Mouse (Mus musculus): ENCODE measurements around the gene Svs1.
"Not testable (repeated sequence)": the region's sequence is repeated elsewhere in the genome, so short reads cannot be mapped to it uniquely, and the experiment has no call there.

The Svs1 gene

DNA sequence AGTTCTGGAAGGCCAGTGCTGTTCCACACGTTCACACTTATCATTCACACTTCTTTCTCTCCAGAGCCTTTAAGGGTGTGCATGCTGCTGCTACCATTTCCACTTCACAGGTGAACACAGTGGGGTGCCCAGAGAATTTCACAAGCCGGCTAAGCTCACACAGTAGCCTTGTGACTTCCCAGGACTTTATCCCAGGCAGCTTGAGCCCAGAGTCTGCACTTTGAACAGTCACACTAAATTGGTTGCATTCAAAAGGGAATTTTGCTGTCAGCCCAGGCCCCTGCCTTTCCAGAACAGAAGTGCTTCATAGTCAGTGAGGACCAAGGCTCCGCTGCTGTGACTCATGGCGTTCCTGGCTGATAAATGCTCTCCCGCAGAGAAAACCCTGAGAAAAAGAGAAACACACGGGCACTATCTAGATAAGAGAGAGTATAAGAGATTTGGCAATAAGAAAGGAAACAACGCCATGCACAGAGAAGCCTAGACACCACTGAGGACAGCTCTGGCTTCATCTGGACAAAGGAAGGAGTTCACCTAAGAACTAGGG lies at the start of gene Svs1:
Gene Svs1 (plus strand): TSS at position 418 of the 547 bp plus-strand sequence.
- DNase-seq = no peak

DNA sequence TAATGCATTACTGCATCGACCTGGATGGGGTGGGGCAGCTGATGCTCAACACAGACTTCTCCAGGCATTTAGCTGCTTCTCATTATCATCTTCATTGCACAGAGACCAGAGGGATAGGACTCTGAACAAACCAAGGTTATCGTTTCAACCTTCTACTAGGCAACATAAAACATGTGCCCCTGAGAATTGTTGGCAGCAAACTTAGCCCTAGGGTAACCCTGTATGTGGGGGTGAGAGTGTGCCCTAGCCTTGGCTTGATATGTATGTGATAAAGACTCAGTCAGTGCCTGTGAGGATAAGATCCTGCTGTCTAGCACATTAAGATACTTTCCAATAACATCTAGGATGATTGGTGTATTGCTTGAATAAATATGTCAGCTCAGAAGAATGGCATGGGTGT lies 37.1 kb upstream of the Svs1 start:
- DNase-seq = no peak

DNA sequence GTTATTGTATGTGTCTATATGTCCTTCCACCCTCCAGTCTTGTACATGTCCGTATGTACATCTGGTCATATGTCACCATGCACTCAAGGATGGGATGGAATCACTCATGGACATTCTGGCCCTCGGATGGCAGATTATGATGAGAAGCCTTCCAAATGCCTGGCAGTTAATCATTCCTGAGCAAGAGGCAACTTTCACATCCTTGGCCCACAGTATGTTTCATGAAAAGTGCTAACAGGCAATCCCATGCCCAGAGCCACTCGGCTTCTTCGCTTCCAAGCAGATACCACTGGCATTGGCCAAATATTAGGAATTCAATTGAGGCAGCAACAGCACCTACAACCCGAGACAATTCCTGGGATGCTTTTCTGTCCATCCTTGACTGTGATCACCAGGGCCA lies 36.0 kb upstream of the Svs1 start:
- no peak for DNase-seq

DNA sequence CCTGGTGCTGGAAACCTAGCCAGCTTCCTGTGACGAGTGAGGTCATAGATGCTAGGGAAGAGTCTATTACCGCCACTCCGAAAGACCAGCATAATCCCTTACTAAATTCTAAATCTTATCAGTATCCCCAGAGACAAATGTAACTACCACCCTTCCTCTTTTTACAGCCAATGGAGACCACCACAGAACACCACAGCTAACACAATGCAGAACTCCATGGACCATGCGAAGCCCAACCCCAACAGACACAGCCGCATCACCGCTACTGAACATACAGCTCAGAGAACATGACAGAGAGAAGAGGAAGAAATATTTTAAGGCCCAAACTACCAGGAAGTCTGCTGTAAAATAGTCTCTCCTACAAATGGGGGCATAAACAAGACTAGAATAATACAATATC lies 35.0 kb upstream of the Svs1 start:
- DNase-seq = no peak

DNA sequence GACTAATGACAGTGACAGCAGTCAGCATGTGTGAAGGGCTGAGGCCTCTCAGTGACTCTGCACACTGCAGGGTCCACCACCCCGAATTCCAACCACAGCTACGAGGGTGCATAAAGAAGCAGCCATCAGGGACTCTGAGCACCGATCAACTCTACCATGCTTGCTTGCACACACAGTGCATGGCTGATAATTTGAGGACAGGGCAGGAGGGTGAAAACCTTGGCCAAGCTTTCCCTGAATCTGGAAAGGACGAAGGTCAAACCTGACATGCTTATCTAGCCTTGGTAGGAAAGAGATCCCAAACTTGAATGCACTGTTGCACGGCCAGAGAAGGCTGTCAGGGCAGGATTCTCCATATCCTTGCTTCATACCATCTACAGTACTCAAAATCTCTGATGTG lies 33.4 kb upstream of the Svs1 start:
- no peak for DNase-seq

DNA sequence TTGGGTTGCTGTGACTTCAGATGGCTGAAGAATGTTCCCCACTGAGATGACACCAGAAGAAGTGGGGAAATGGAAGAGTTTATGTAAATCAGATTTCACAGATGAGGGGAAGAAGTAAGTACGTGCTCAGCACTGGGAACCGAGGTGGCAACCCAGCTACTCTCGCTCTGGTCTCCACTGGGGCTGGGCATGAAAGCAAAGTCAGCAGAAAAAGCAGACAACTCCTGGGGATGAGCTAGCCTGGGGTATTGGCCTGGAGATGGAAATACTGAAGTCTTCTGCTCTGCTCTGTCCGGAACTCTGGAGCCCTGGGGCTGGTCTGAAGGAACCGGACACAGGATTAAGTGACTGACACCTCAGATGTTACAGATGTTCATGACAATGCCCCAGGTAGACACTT lies 32.5 kb upstream of the Svs1 start:
- no peak for DNase-seq

DNA sequence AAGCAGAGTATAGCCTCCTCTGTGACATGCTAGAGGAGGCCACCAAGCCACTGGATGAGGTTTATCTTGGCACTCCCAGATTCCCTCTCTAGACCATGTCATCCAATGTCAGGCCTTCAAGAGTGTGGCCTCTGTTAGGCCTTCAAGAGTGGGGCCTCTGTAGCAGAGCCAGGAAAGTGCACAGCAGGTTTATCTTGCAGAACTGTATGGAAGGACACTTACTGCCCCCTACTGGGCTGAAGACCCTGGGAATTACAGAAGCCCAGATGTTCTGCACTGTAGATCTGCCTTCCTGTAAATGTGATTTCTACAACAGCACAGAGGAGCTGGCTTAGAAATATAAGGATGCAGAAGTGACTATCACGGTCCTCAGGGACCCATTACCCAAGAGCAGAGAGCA lies 31.7 kb upstream of the Svs1 start:
- DNase-seq = peak; percentile 76

DNA sequence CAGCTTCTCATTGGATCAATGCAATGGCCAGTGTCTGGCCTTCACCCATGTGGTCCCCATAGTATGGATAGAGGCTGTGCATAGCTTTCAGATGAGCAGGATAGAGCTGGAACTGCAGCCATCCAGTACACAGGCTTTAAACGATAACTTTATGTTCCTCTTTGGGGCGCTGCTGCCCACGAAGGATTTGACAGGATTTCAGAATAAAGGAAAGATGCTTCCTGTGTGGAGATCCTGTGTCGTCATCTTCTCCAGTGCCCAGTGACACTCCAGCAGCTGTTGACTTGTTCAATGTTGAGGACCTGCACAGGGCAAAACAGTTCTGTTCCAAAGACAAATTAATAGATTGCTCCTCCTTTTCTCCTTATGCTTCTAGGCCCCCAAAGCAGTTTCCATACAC lies 29.9 kb upstream of the Svs1 start:
- DNase-seq = no peak

DNA sequence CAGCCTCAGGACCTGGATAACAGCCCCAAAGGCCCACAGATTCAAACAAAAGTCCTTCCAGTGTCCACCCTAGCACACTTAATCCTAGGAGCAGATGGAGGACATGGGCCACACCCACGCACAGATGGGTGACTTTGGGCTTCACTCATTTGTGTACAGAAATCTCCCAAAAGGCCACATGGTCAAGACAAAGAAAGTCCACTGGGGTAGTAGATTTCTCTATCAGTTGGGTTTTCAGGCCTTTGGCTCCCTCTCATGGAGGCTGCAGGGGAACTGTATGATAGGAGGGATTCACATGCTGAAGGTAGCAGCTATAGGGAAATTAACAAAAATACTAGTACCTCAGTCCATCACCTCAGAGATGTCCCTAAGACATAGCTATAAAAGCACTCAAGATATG lies 28.6 kb upstream of the Svs1 start:
- no peak for DNase-seq

DNA sequence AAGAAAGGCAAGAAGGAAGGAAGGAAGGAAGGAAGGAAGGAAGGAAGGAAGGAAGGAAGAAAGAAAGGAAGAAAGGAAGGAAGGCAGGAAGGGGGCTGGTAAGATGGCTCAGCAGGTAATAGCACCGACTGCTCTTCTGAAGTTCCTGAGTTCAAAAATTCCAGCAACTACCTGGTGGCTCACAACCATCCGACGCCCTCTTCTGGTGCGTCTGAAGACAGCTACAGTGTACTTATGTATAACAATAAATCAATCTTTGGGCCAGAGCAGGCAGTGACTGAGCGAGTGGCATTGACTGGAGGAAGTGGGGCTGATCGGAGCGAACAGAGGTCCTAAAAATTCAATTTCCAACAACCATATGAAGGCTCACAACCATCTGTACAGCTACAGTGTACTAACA lies 27.5 kb upstream of the Svs1 start:
- not testable (repeated sequence) for DNase-seq

DNA sequence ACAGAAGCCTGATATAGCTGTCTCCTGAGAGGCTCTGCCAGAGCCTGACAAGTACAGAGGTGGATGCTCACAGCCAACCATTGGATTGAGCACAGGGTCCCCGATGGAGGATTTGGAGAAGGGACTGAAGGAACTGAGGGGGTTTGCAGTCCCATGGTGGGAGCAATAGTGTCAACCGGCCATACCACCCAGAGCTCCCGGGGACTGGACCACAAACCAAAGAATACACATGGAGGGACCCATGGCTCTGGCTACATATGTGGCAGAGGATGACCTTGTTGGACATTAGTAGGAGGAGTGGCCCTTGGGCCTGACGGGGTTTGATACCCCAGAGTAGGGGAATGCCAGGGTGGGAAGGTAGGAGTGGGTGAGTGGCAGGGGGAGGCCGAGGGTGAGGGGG lies 20.0 kb upstream of the Svs1 start:
- DNase-seq = not testable (repeated sequence)

DNA sequence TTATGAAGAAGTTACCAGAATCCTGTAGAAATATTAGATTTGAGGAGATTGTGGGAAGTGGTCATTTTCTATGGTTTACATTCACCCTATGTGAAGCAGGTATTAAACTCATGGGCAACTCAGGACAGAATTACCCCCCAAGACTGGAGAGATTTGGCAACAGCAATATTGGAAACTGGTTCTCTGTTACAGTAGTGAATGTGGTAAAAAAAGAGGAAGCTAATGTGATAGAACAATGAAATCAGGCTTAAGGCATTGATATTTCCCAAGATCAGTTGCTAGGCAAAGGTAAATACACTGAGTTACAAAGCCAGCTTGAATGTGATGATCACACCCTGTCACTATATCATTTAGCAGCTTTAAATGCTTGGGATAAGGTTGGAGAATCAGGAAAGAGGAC lies 18.8 kb upstream of the Svs1 start:
- DNase-seq = no peak

DNA sequence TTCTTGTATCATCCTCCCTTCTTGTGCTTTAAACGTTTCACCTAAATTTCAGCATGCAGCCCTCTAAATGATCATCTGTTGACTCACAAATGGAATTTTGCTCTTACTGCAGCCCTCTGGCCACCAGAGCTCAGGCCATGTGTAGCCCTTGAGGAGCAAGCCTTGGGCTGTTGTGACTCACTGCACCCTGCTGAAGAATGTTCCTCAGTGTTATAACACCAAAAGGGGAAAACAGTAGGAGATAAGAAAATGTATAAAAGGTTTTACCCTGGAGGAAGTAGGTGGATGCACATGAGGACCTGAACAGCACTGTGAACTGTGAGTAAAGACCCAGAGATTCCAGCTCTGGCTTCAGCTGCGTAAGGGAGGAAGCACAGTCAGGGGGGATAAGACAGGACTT lies 12.0 kb upstream of the Svs1 start, which contains the start of gene Doxl2:
Gene Doxl2 (plus strand): TSS at position 301 of the 400 bp plus-strand sequence.
- DNase-seq = no peak

DNA sequence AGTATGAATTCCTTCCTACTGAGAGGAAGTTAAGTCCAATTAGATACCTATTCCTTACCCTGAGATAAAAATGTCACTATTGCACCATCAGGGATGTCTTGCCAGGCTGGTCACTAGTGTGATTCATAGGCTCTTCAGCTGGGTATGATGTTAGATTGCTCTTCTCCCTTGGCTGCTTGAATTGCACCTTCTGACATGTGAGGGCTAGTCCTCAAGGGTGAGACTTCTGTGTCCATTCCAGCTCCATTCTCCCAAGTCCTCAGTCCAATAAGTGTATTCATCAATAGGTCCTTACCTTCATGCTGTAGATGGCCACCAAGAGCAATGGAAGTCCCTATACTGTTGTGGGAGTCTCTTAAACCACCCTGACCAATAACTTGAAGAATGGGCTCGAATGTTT lies 7.0 kb upstream of the Svs1 start:
- no peak for DNase-seq

DNA sequence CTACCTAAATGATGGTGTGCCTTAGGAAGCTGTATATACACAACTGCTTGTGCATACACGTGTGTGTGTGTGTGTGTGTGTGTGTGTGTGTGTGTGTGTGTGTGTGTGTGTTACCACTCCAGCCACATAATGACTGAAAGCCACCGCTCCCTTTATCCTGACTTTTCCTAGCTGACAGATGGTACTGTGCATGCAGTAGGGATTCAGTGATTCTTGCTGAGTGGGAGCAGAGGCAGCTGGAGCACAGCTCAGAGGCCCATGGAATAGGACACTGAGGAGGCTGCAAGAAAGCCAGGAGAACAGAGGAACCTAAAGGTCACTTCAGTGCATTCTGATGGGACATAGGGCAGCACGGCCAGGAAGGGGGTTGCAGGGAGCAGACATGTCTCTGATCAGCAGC lies 4.4 kb upstream of the Svs1 start:
- DNase-seq = no peak

DNA sequence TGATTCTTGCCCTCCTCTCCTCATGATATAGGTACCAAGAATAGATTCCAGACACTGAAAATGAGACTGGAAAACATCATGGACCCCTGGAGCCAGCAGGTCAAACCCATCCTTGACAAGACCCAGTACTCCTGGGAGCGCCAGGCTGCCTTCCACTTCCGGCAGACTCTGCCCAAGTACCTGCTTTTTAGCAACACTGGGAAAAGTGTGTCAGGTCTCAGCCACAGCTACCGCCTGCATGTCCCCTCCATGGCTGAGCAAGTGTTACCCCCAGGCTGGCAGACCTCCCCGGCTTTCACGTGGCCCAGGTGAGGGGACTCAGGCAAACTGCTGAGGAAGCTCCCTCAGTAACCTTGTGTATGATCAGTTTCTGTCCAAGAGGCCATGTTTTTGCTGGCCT lies 3.3 kb downstream of the Svs1 start:
- DNase-seq = no peak

DNA sequence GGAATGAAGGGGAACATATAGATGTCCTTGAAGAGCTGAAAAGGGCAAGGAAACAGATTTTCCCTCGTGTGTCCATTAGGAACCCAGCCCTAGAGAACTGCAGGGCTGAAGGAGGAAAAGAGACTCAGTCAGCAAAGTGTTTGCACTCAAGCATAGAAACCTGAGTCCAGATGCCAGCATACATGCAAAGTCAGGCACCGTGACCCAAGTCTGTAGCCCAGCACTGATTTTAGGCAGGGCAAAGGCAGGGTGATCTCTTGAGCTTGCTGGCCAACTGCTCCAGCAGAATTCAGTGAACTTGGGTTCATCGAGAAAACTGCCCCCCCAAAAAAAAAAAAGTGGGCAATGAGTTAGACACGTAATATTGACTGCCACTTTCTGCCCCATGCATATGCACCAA lies 5.3 kb downstream of the Svs1 start:
- DNase-seq = no peak

DNA sequence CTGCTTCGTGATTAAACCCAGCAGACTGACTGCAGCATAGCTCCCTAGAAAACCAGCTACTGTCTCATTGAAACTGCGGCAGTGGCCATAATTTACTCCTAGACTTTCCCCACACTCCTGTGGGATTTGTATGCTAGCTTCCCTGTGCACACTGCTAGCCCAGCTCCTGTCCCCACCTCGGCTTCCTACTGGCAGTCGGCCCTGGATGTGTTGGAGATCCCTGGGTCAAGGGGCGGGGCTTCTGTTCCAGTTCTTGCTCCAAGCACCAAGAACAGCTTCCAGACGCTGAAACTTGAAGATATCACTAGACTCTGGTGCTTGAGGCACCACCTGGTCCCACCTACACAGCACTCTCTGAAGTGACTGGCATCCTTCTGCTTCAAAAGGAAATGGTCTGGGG lies 11.5 kb downstream of the Svs1 start:
- no peak for DNase-seq

DNA sequence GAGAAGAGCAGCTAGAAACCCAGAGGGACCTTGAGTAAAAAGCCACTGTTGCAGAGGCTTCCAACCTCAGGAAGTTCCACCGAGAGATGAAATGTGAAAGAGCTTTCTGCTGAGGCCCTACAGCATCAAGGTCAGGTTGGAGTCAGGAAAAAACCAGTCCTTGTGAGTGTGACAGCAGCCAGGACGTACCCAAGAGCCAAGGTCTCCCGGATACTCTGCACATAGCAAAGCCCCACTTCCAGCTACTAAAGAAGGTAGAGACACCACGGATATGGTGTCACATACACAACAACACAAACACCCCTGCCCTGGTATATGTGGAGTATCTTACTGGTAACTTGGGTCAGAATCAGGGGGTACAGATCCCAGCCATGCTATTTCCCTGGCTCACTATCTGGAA lies 12.1 kb downstream of the Svs1 start:
- DNase-seq = no peak

DNA sequence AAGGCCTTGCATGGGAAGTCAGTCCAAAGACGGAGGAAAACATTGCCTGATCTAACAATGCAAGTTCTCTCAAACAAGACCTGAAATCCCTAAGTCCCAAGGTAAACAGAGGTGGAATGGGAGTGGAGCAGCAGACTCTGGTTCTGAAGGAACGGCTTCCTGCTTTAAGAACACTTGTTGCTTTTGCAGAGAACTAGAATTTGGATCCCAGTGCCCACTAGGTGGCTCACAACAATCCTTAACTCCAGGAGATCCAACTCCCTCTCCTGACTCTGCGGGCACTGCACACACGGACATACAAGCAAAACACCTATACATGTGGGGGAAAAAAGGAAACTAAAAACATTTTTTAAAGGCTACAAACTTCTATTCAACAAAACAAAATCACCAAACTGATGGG lies 16.7 kb downstream of the Svs1 start:
- DNase-seq = peak; percentile 15

DNA sequence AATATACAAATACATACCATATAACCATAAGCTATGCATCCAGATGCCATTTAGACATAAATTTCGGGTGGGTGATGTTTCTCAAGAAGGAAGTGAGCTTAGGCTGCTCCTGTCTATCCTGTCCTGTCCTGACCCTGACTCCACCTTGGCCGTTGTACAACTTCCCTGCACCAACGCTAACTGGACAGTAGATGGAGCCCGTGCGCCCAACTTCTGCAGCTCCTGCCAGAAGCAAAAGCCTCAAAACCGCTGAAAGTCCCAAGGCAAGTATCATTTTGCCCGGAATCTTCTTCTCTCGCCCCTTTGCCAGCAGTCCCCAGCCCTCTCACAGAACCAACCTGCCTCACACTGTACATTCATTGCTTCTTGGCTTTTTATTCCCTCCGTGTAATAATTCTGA lies 21.3 kb downstream of the Svs1 start:
- peak; percentile 69 for DNase-seq

DNA sequence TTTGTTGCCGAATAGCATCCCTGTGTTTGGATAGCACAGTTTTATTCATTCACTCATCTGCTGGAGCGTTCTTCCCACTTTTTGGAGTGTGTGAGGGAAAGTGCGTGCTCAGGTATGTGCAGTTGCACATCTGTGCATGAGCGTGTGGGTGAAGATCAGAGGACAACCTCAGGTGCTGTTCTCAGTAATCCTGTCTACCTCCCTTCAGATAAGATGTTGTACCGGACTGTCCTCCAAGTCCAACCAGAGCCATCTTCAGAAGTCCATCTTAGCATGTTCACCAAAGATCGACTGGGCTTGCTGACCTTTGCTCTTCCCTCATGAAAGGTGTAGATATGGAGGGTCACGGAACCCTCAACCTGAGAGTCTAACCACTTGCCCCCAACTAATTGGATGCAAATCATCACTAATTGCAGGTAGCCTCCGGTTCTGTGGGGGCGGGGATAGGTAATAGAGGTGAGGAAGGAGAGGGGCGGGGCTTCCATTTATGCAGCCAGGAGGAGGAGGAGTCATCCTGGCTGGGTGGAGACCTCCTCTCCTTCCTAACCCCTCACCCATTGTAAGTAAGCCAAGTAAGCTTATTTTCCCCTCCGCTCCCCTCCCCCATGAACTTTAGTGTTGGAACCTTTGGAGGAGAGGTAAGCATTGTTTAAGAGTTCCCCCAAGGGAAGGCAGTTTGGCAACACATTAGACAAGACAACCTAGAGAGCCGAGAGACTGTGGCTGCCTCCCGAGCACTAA lies 21.9 kb downstream of the Svs1 start:
- DNase-seq = no peak

DNA sequence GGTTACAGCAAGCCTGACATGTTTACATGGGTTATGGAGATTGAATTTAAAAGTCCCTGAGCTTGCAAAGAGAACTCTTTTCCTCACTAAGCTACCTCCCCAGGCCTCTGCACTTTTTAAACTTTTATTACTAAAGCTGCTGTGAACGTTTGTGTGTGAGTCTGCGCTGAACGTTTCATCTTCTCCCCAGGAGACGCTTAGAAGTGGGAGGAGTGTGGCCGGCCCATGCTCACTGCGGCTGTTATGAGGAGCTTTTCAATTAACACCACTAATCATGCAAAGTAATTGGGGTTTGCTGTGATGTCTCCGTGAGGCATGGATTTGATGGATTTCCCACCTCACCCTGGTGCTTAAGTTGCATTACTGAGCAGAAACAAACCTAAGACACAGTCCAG lies 22.5 kb downstream of the Svs1 start:
- no peak for DNase-seq

DNA sequence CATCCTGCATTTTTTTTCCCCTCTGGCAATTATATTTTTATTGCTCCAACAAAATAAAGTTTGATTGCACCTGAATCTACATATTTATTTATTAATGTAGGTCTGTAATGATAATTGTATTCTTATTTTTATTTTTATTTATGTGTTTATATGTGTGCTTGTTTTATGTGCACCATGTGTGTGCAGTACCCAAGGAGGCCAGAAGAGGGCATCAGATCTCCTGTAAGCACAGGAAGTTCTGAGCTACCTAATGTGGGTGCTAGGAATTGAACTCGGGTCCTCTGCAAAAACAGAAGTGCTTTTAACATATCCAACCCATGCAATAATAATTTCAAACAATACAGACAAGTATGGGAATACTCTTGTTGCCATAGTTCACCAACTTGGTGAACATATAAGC lies 23.0 kb downstream of the Svs1 start:
- no peak for DNase-seq

DNA sequence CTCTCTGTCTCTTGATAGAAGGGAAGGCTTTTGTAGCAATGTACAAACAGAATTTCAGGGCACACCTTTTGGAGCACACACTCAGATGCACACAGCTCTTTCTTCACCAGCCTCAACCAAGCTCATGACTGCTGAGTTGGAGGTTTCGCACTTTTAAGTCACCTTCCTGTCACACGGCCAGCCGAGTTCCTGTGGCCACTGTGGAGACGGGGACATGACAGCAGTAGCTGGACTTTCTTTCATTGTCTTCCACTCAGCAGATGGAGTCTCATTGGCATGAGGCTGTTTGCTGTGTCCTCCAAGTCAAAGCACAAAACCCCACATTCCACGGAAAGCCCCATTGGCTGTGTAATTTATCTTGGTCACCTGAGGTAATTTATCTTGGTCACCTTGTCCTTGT lies 24.5 kb downstream of the Svs1 start:
- no peak for DNase-seq
